Mouse (Mus musculus) neural tube, embryonic 14.5 days (tissue): ENCODE data around the gene Diaph2. TPM values are rescaled to one million over a fixed set of nuclear protein-coding genes. Genes with fewer than 3 reads are reported as not detected.
"Not testable (repeated sequence)": the region's sequence is repeated elsewhere in the genome, so short reads cannot be mapped to it uniquely, and the experiment has no call there.

Experiments used
- ATAC-seq: fragments of 200-750 bp; cut with Nextera tagmentation; 2 replicates; pipeline ENCODE4 v1.8.0; 2017; ENCODE audit warnings: low read depth, mild to moderate bottlenecking, moderate TSS enrichment, moderate library complexity
- H3K27ac ChIP-seq: fragments of 300-500 bp; sonication (generic); 2 replicates; pipeline ENCODE4 v1.5.1; 2014; ENCODE audit warnings: low read depth, mild to moderate bottlenecking, control low read depth, low read length, moderate library complexity, mixed read lengths
- H3K27me3 ChIP-seq: fragments of 300-500 bp; sonication (generic); 2 replicates; pipeline ENCODE4 v1.6.1; 2014; ENCODE audit warnings: low read length; ENCODE audit not compliant: control insufficient read depth, insufficient read depth
- H3K36me3 ChIP-seq: fragments of 300-500 bp; sonication (generic); 2 replicates; pipeline ENCODE4 v1.6.1; 2014; ENCODE audit warnings: low read length, mixed read lengths; ENCODE audit not compliant: control insufficient read depth, insufficient read depth
- H3K4me1 ChIP-seq: fragments of 300-500 bp; sonication (generic); 2 replicates; pipeline ENCODE4 v1.6.1; 2014; ENCODE audit warnings: low read length; ENCODE audit not compliant: control insufficient read depth, insufficient read depth
- H3K4me2 ChIP-seq: fragments of 300-500 bp; sonication (generic); 2 replicates; pipeline ENCODE4 v1.6.1; 2014; ENCODE audit warnings: mild to moderate bottlenecking, low read depth, low read length, control low read depth
- H3K4me3 ChIP-seq: fragments of 300-500 bp; sonication (generic); 2 replicates; pipeline ENCODE4 v1.5.1; 2014; ENCODE audit warnings: low read depth, low read length, control low read depth, mixed read lengths
- H3K9ac ChIP-seq: fragments of 300-500 bp; sonication (generic); replicated peaks from 2 replicates; pipeline ENCODE4 v1.6.1; 2014; ENCODE audit warnings: low read depth, mild to moderate bottlenecking, control low read depth, low read length, mixed read lengths
- H3K9me3 ChIP-seq: fragments of 300-500 bp; sonication (generic); 2 replicates; pipeline ENCODE4 v1.6.1; 2016; ENCODE audit warnings: low read length; ENCODE audit not compliant: control insufficient read depth
- WGBS: fragments of 180-500 bp; shearing (Covaris S2); extraction: QIAGEN DNeasy Blood & Tissue Kit; methylation state at CpG from one replicate; pipeline ENCODE4 v1.1.7; 2014; 5-methylcytosine and 5-hydroxymethylcytosine counted together
- polyA plus RNA-seq: library from polyadenylated mRNA; unstranded; fragments of >200 nt; fragmentation: Nextera tagmentation; extraction: Ambion mirVana; gene quantifications from 2 replicates; pipeline ENCODE4 v1.2.1, GENCODE M21; 2014

The Diaph2 gene
- polyA plus RNA-seq, 1 experiment from 2014 or later = 2.8 TPM

DNA sequence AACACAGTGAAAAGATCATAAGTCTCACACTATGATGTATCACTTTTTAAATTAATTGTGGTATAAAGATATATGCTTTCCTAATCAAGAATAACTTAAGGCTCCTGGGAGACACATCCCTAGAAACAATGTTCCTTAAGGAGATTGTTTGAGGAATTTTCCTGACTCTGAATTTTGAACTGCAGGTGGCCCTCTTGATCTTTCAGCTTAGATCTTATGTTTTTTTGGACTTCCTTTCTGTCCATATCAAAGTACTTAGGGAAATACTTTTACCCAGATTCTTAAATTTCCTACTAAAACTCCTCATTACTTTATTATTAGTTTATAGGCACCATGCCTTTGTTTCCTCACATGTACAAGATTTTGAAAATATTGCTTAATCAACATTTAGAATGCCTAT, 258.7 kb downstream of the Diaph2 start:
- no peaks in the 10 kb centered on the region for H3K9me3 ChIP-seq
- no peak overlapping the region for H3K27ac ChIP-seq
- H3K4me2 ChIP-seq = no peak overlapping the region
- H3K9ac ChIP-seq = no peak overlapping the region
- no peaks in the 10 kb centered on the region for H3K27me3 ChIP-seq
- no peaks in the 10 kb centered on the region for H3K4me1 ChIP-seq
- no peaks in the 10 kb centered on the region for H3K36me3 ChIP-seq
- no peak for ATAC-seq
- H3K4me3 ChIP-seq = no peak overlapping the region

GRCm38 (mm10) chrX:130019735-130020134, 270.2 kb downstream of the Diaph2 start:
- 65% methylated on average over 1 of the region's 1 CpGs for WGBS
- Histone ChIP-seq H3K4me2 (no peak overlapping the region), H3K9me3 (no peaks in the 10 kb centered on the region), H3K4me3 (no peak overlapping the region), H3K36me3 (no peaks in the 10 kb centered on the region), H3K9ac (no peak overlapping the region), H3K4me1 (no peaks in the 10 kb centered on the region), H3K27ac (no peak overlapping the region), H3K27me3 (no peaks in the 10 kb centered on the region)
- ATAC-seq = no peak

DNA sequence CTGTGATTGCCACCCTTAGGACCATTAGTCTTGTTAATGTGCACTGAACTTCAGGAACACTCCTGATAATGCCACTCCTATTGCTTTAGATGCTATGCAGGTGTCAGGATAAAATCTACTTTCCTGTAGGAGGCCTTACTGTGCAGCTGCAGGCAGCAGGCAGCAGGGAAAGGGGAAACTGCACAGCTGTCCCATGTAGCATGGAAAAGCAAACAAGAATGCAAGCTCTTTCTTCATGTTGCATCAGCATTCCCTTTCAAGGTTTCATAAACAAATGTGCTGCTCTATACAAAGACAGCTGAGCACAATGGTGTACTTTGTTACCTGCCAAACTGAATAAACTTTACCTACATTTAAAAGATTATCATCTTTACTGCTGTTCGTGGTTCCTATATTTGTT, 295.0 kb downstream of the Diaph2 start:
- H3K27ac ChIP-seq = no peak overlapping the region
- H3K9me3 ChIP-seq = no peaks in the 10 kb centered on the region
- H3K27me3 ChIP-seq = no peaks in the 10 kb centered on the region
- no peak overlapping the region for H3K4me3 ChIP-seq
- no peaks in the 10 kb centered on the region for H3K36me3 ChIP-seq
- H3K9ac ChIP-seq = no peak overlapping the region
- no peaks in the 10 kb centered on the region for H3K4me1 ChIP-seq
- WGBS = 57% methylated on average over 1 of the region's 1 CpGs
- ATAC-seq = no peak
- H3K4me2 ChIP-seq = no peak overlapping the region

GRCm38 (mm10) chrX:130149216-130149615, 399.7 kb downstream of the Diaph2 start:
- no peaks in the 10 kb centered on the region for H3K27me3 ChIP-seq
- ATAC-seq = no peak
- H3K4me2 ChIP-seq = no peak overlapping the region
- no peaks in the 10 kb centered on the region for H3K4me1 ChIP-seq
- no peak overlapping the region for H3K9ac ChIP-seq
- no peaks in the 10 kb centered on the region for H3K36me3 ChIP-seq
- no peak overlapping the region for H3K27ac ChIP-seq
- H3K4me3 ChIP-seq = no peak overlapping the region
- no peaks in the 10 kb centered on the region for H3K9me3 ChIP-seq

GRCm38 (mm10) chrX:130152164-130152563, 402.6 kb downstream of the Diaph2 start:
- H3K27me3 ChIP-seq = no peaks in the 10 kb centered on the region
- H3K4me2 ChIP-seq = no peak overlapping the region
- no peaks in the 10 kb centered on the region for H3K4me1 ChIP-seq
- WGBS = 100% methylated on average over 1 of the region's 1 CpGs
- no peak overlapping the region for H3K27ac ChIP-seq
- H3K9me3 ChIP-seq = no peaks in the 10 kb centered on the region
- H3K9ac ChIP-seq = no peak overlapping the region
- no peak for ATAC-seq
- no peak overlapping the region for H3K4me3 ChIP-seq
- no peaks in the 10 kb centered on the region for H3K36me3 ChIP-seq

DNA sequence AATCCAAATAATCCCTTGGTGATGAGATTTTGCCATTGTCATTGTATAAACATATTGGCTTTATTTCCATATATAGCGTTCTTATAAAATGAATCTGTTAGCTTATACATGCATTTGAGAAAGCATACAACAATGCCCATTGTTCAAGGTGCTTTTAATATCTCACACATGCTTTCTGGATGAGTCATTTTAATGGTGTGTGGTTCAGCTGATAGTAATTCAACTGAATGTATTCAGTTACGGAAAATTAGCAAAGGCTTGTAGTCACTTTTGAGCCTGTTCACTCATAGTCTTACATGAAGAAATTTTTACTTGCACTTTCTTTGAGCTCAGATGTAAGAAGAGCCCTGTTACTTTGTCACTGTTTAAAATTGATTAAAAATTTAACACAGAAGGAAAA, 423.6 kb downstream of the Diaph2 start:
- H3K9ac ChIP-seq = no peak overlapping the region
- H3K9me3 ChIP-seq = no peaks in the 10 kb centered on the region
- no peak overlapping the region for H3K4me3 ChIP-seq
- H3K4me1 ChIP-seq = no peaks in the 10 kb centered on the region
- WGBS = 74% methylated on average over 2 of the region's 2 CpGs
- no peaks in the 10 kb centered on the region for H3K36me3 ChIP-seq
- H3K27ac ChIP-seq = no peak overlapping the region
- no peak for ATAC-seq
- H3K4me2 ChIP-seq = no peak overlapping the region
- H3K27me3 ChIP-seq = no peaks in the 10 kb centered on the region

DNA sequence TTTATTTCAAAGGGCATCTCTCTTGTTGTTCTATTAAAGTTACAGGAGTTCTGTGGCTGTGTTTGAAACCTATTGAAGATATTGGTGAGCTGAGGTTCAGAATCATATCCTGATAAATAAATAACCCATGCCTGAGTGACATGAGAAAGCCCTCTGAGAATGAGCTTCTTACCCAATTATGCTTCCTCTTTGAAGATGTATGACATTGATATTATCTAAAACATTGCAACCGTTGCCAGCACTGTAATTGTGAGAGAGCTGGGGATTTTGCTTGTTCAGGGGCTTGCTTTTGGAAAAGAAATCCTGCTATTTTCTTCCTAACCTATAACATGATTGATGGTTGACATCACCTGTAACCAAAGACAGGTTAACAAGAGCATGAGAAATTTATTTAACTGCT, 438.3 kb downstream of the Diaph2 start:
- Histone ChIP-seq H3K36me3 (no peaks in the 10 kb centered on the region), H3K4me3 (no peak overlapping the region), H3K4me2 (no peak overlapping the region), H3K9ac (no peak overlapping the region), H3K4me1 (no peaks in the 10 kb centered on the region), H3K27me3 (no peaks in the 10 kb centered on the region), H3K27ac (no peak overlapping the region), H3K9me3 (no peaks in the 10 kb centered on the region)
- ATAC-seq = no peak
- 73% methylated on average over 1 of the region's 1 CpGs for WGBS

- no peaks in the 10 kb centered on the region for H3K4me1 ChIP-seq
- H3K4me2 ChIP-seq = no peak overlapping the region
- no peaks in the 10 kb centered on the region for H3K27me3 ChIP-seq
Observed at GRCm38 (mm10) chrX:130188449-130188848, 438.9 kb downstream of the Diaph2 start.

DNA sequence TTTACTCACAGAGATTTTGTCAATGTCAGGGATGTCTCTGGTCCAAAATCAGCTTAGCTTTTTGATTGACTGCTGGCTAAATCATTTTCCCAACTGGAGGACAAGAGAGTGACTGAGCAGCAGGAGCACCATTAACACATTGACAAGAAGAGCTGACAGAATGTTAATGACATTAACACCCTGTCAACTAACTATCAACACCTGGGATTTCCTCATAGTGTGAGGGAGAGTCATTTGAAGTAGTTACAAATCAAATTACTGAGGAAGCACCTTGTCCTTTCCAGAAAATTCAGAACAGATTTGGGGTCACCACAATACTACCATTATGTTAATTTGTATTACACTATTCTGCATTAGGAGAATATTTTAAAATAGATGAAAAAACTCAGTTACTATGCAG, 439.7 kb downstream of the Diaph2 start:
- H3K4me1 ChIP-seq = no peaks in the 10 kb centered on the region
- H3K9ac ChIP-seq = no peak overlapping the region
- H3K27me3 ChIP-seq = no peaks in the 10 kb centered on the region
- no peak overlapping the region for H3K4me3 ChIP-seq
- no peak overlapping the region for H3K27ac ChIP-seq
- ATAC-seq = no peak
- no peaks in the 10 kb centered on the region for H3K9me3 ChIP-seq
- no peak overlapping the region for H3K4me2 ChIP-seq
- H3K36me3 ChIP-seq = no peaks in the 10 kb centered on the region

More at GRCm38 (mm10) chrX:130188449-130188848, 438.9 kb downstream of the Diaph2 start:
- 55% methylated on average over 2 of the region's 2 CpGs for WGBS
- Histone ChIP-seq H3K9me3 (no peaks in the 10 kb centered on the region), H3K4me3 (no peak overlapping the region), H3K27ac (no peak overlapping the region), H3K9ac (no peak overlapping the region), H3K36me3 (no peaks in the 10 kb centered on the region)
- ATAC-seq = no peak

GRCm38 (mm10) chrX:130197412-130197811, 447.9 kb downstream of the Diaph2 start:
- H3K27me3 ChIP-seq = not testable (repeated sequence)

More at GRCm38 (mm10) chrX:130197412-130197811, 447.9 kb downstream of the Diaph2 start:
- H3K9me3 ChIP-seq, H3K27ac ChIP-seq, H3K9ac ChIP-seq, H3K36me3 ChIP-seq, H3K4me2 ChIP-seq, ATAC-seq, H3K4me3 ChIP-seq, H3K4me1 ChIP-seq: not testable (repeated sequence)
- WGBS = 90% methylated on average over 3 of the region's 3 CpGs
